Mouse (Mus musculus) CD4-positive, CD25-positive, alpha-beta regulatory T cell (primary cell): ENCODE results near the gene Tatdn3. TPM values are rescaled to one million over a fixed set of nuclear protein-coding genes. Genes with fewer than 3 reads are reported as not detected.

Source experiments
- polyA plus RNA-seq: library from polyadenylated mRNA; unstranded; fragments of 100-300 nt; shearing (Covaris generic); gene quantifications from one replicate; pipeline ENCODE4 v1.2.1, GENCODE M21; 2017

The Tatdn3 gene
- 14.8 TPM for polyA plus RNA-seq

DNA sequence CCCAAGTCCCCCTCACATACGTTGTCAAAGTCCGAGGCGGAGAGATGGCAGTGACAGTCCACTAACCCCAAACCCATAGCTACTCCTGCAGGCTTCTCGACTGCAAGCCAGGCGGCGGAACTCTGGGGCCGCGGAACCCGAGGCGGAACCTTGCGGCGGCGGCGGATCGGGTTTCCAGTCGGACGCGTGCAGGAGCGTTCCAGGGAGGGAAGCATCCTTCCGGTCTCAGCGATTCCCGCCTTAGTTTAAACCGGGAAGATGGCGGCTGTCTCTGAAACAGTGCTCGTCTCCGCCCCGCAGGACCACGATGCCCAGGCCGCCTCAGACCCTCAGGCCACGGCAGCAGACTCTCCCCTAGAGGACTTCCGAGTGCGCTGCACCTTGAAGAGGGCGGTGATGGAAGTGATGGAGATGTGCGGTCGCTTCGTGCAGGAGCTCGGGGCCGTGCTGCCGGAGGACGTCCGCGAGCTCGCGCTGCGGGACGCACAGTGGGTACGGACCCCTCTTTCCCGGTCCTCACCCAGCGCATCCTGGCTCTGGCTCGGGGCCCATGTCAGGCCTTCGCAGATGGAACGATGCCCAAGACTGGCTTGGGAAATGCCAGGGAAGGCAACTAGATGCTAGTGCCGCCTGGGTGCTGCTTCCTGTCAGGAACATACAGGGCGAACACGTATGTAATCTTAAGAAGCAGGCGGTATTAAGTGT is at the start of gene Tatdn3, which contains the start of gene Nsl1:
Gene Tatdn3 (minus strand): TSS at position 152 of the 705 bp plus-strand sequence.
Gene Nsl1 (plus strand): TSS at position 232 of the 705 bp plus-strand sequence.

GRCm38 (mm10) chr1:191097802-191098747 is 35.3 kb upstream of the Tatdn3 start, which contains the start of gene Batf3:
Gene Batf3, plus strand, starts transcription at chr1:191097847.

GRCm38 (mm10) chr1:191036554-191037334 is 26.0 kb downstream of the Tatdn3 start, which contains the start of gene Spata45:
Gene Spata45, plus strand, starts transcription at chr1:191036639.

DNA sequence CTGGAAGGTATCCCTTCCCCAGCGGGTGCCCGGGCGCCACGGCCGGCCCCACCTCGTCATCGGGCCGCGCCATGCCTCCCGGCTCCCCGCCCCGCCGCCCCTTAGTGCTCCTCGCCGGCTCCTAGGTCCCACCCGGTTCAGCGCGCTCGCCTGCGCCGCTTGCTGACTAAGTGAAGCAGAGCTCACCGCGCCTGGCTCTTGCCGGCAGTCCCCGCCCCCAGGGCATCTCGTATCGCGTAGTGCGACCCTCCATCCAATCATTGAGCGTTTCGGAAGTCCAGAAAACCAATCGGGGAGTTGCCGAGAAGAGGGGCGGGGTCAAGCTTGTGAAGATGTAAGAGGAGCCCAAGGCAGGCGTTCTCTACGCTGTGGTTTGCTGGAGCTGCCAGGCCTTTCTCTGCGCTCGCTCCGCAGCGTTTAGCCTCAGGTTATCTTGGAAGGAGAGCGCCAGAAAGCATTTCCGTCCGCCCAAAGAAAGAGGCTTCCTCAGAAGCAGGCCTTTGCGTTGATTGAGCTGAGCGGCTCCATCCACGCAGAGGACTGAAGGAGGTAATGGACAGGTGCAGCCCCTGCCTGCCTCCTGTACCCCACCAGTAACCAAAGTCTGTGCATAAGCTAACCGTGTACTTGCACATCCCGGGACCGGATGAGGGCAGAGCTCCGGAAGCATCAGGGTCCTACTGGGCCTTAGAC is 36.6 kb downstream of the Tatdn3 start, which contains the start of gene Flvcr1:
Gene Flvcr1 (minus strand): TSS at position 138 of the 693 bp plus-strand sequence.

Other genes with a start within 250 kb of the Tatdn3 start
- 8.6 TPM for gene Rps6kc1, start 151.2 kb downstream of the Tatdn3 start, polyA plus RNA-seq
- 84.8 TPM for gene Angel2, start 137.8 kb downstream of the Tatdn3 start, polyA plus RNA-seq
- 0.06 TPM for gene Vash2, start 83.6 kb downstream of the Tatdn3 start, polyA plus RNA-seq
- 18.3 TPM for gene Flvcr1, start 36.8 kb downstream of the Tatdn3 start, polyA plus RNA-seq
- gene Spata45, start 26.3 kb downstream of the Tatdn3 start, polyA plus RNA-seq, result not detected
- gene Nsl1, start 80 bp upstream of the Tatdn3 start, polyA plus RNA-seq, result 2.3 TPM
- gene Batf3, start 34.9 kb upstream of the Tatdn3 start, polyA plus RNA-seq, result 0.30 TPM
- gene Fam71a, start 101.9 kb upstream of the Tatdn3 start, polyA plus RNA-seq, result not detected
- gene Atf3, start 155.1 kb upstream of the Tatdn3 start, polyA plus RNA-seq, result 0.32 TPM